Comparison of ENCODE assay signal across 14 mouse cellular contexts in genomic region chr5:23658017-23658416, GRCm38 (mm10).
"Had no signal": no experiment of that assay in that cellular context is flagged by ENCODE, and none has a peak within 500 bp of the region (broad histone marks: within the 10 kb centered on the region; RNA-seq: fewer than 3 reads in every experiment).

No protein-coding gene starts in this region.

- DNase-seq: kidney, adult 8-10 months; kidney, postnatal 14 days; layer of hippocampus, adult 9-11 months; liver; lung, postnatal 4 days; midbrain, embryonic 14.5 days; thymus, postnatal 36 days had no signal

- H3K36me3 ChIP-seq: limb, embryonic 10.5 days; limb, embryonic 13.5 days; liver, embryonic 12.5 days; liver, embryonic 15.5 days had no signal

- H3K4me3 ChIP-seq: layer of hippocampus, adult 2 months; limb, embryonic 10.5 days; limb, embryonic 13.5 days; liver, embryonic 12.5 days; liver, embryonic 15.5 days had no signal

- H3K4me1 ChIP-seq: liver, embryonic 12.5 days; liver, embryonic 15.5 days had no signal

- H3K9me3 ChIP-seq: limb, embryonic 10.5 days; limb, embryonic 13.5 days; liver, embryonic 12.5 days; liver, embryonic 15.5 days had no signal

- ATAC-seq: intestine, postnatal 0 days; liver, embryonic 12.5 days had no signal

- H3K27me3 ChIP-seq: limb, embryonic 13.5 days; liver, embryonic 12.5 days; liver, embryonic 15.5 days had no signal

- H3K27ac ChIP-seq: layer of hippocampus, adult 2 months; limb, embryonic 10.5 days; limb, embryonic 13.5 days; liver, embryonic 12.5 days; liver, embryonic 15.5 days had no signal

- H3K9ac ChIP-seq: limb, embryonic 13.5 days; liver, embryonic 12.5 days; liver, embryonic 15.5 days had no signal

- H3K4me2 ChIP-seq: limb, embryonic 13.5 days; liver, embryonic 12.5 days; liver, embryonic 15.5 days; midbrain, embryonic 11.5 days had no signal
